Mouse (Mus musculus) forebrain, embryonic 11.5 days (tissue): ENCODE data around the gene March1. TPM values are rescaled to one million over a fixed set of nuclear protein-coding genes. Genes with fewer than 3 reads are reported as not detected.

ENCODE experiments used
- ATAC-seq: fragments of 200-750 bp; cut with Nextera tagmentation; replicated peaks from 2 replicates; pipeline ENCODE4 v1.8.0; 2017; ENCODE audit warnings: moderate TSS enrichment; ENCODE audit not compliant: low FRiP score
- DNase-seq: peaks from one replicate; pipeline ENCODE4 v3.0.0-alpha.2; 2017; ENCODE audit warnings: low spot score
- H3K27ac ChIP-seq: fragments of 300-500 bp; sonication (generic); 2 replicates; pipeline ENCODE4 v1.5.1; 2014; ENCODE audit warnings: low read depth, low read length
- H3K27me3 ChIP-seq: fragments of 300-500 bp; sonication (generic); 2 replicates; pipeline ENCODE4 v1.6.1; 2014; ENCODE audit warnings: mild to moderate bottlenecking, low read length, mixed read lengths; ENCODE audit not compliant: control insufficient read depth, insufficient read depth
- H3K36me3 ChIP-seq: fragments of 300-500 bp; sonication (generic); 2 replicates; pipeline ENCODE4 v1.6.1; 2014; ENCODE audit warnings: mild to moderate bottlenecking, low read length, moderate library complexity, mixed read lengths; ENCODE audit not compliant: control insufficient read depth, insufficient read depth
- H3K4me1 ChIP-seq: fragments of 300-500 bp; sonication (generic); replicated peaks from 2 replicates; pipeline ENCODE4 v1.6.1; 2014; ENCODE audit warnings: low read length, mixed read lengths; ENCODE audit not compliant: control insufficient read depth, insufficient read depth
- H3K4me2 ChIP-seq: fragments of 300-500 bp; sonication (generic); 2 replicates; pipeline ENCODE4 v1.6.1; 2014; ENCODE audit warnings: low read depth, mild to moderate bottlenecking, low read length, moderate library complexity, mixed read lengths; ENCODE audit not compliant: severe bottlenecking
- H3K4me3 ChIP-seq: fragments of 300-500 bp; sonication (generic); 2 replicates; pipeline ENCODE4 v1.5.1; 2014; ENCODE audit warnings: low read depth, low read length
- H3K9ac ChIP-seq: fragments of 300-500 bp; sonication (generic); 2 replicates; pipeline ENCODE4 v1.6.1; 2014; ENCODE audit warnings: low read length
- H3K9me3 ChIP-seq: fragments of 300-500 bp; sonication (generic); 2 replicates; pipeline ENCODE4 v1.6.1; 2016; ENCODE audit warnings: low read length, mixed read lengths; ENCODE audit not compliant: control insufficient read depth
- WGBS: fragments of 180-500 bp; shearing (Covaris S2); extraction: QIAGEN DNeasy Blood & Tissue Kit; methylation state at CpG from one replicate; pipeline ENCODE4 v1.1.7; 2014; 5-methylcytosine and 5-hydroxymethylcytosine counted together
- polyA plus RNA-seq: library from polyadenylated mRNA; unstranded; fragments of >200 nt; fragmentation: Nextera tagmentation; extraction: Ambion mirVana; gene quantifications from 2 replicates; pipeline ENCODE4 v1.2.1, GENCODE M21; 2014

March1 gene
- polyA plus RNA-seq, 1 experiment from 2014 or later = 2.8 TPM

- no peak overlapping the region for H3K27ac ChIP-seq
- DNase-seq = no peak
- no peaks in the 10 kb centered on the region for H3K27me3 ChIP-seq
- no peaks in the 10 kb centered on the region for H3K9me3 ChIP-seq
- no peaks in the 10 kb centered on the region for H3K4me1 ChIP-seq
- no peak overlapping the region for H3K4me3 ChIP-seq
- H3K9ac ChIP-seq = no peak overlapping the region
- WGBS = 88% methylated on average over 1 of the region's 1 CpGs
- no peak overlapping the region for H3K4me2 ChIP-seq
- no peak for ATAC-seq
- no peaks in the 10 kb centered on the region for H3K36me3 ChIP-seq
These were observed 819.1 kb downstream of the March1 start for GRCm38 (mm10) chr8:66436804-66437203.

- WGBS = 84% methylated on average over 3 of the region's 3 CpGs
- no peaks in the 10 kb centered on the region for H3K36me3 ChIP-seq
- ATAC-seq (no peak), DNase-seq (no peak)
- no peaks in the 10 kb centered on the region for H3K27me3 ChIP-seq
- no peak overlapping the region for H3K9ac ChIP-seq
- no peak overlapping the region for H3K4me3 ChIP-seq
- H3K4me1 ChIP-seq = no peaks in the 10 kb centered on the region
- no peak overlapping the region for H3K4me2 ChIP-seq
- no peaks in the 10 kb centered on the region for H3K9me3 ChIP-seq
- no peak overlapping the region for H3K27ac ChIP-seq
These were observed 820.2 kb downstream of the March1 start for GRCm38 (mm10) chr8:66437929-66438328.

GRCm38 (mm10) chr8:66438468-66438867 is 820.8 kb downstream of the March1 start:
- 91% methylated on average over 4 of the region's 4 CpGs for WGBS
- Histone ChIP-seq H3K9me3 (no peaks in the 10 kb centered on the region), H3K27ac (no peak overlapping the region), H3K4me1 (no peaks in the 10 kb centered on the region), H3K36me3 (no peaks in the 10 kb centered on the region), H3K27me3 (no peaks in the 10 kb centered on the region), H3K4me2 (no peak overlapping the region), H3K9ac (no peak overlapping the region), H3K4me3 (no peak overlapping the region)
- DNase-seq (no peak), ATAC-seq (no peak)

- 26% methylated on average over 1 of the region's 1 CpGs for WGBS
- Histone ChIP-seq H3K9me3 (no peaks in the 10 kb centered on the region), H3K27me3 (no peaks in the 10 kb centered on the region), H3K4me2 (no peak overlapping the region), H3K27ac (no peak overlapping the region), H3K9ac (no peak overlapping the region), H3K36me3 (no peaks in the 10 kb centered on the region), H3K4me1 (no peaks in the 10 kb centered on the region), H3K4me3 (no peak overlapping the region)
- ATAC-seq (peak; percentile 61; the same call in 1 of the 2 replicates), DNase-seq (no peak)
These were observed 823.4 kb downstream of the March1 start for GRCm38 (mm10) chr8:66441123-66441522.

GRCm38 (mm10) chr8:66442778-66443177 is 825.1 kb downstream of the March1 start:
- H3K36me3 ChIP-seq = no peaks in the 10 kb centered on the region
- DNase-seq (no peak), ATAC-seq (no peak)
- H3K27ac ChIP-seq = no peak overlapping the region
- H3K27me3 ChIP-seq = no peaks in the 10 kb centered on the region
- H3K4me1 ChIP-seq = no peaks in the 10 kb centered on the region
- no peak overlapping the region for H3K9ac ChIP-seq
- WGBS = 13% methylated on average over 1 of the region's 1 CpGs
- H3K9me3 ChIP-seq = no peaks in the 10 kb centered on the region
- no peak overlapping the region for H3K4me3 ChIP-seq
- no peak overlapping the region for H3K4me2 ChIP-seq

- ATAC-seq = no peak
- no peaks in the 10 kb centered on the region for H3K9me3 ChIP-seq
- no peak overlapping the region for H3K27ac ChIP-seq
- no peaks in the 10 kb centered on the region for H3K27me3 ChIP-seq
- WGBS = 88% methylated on average over 5 of the region's 5 CpGs
- H3K36me3 ChIP-seq = no peaks in the 10 kb centered on the region
- no peak overlapping the region for H3K4me2 ChIP-seq
- no peak for DNase-seq
- H3K4me1 ChIP-seq = no peaks in the 10 kb centered on the region
- H3K4me3 ChIP-seq = no peak overlapping the region
- H3K9ac ChIP-seq = no peak overlapping the region
These were observed 826.4 kb downstream of the March1 start for GRCm38 (mm10) chr8:66444141-66444540.

- Histone ChIP-seq H3K9ac (no peak overlapping the region), H3K36me3 (no peaks in the 10 kb centered on the region), H3K27ac (no peak overlapping the region), H3K4me3 (no peak overlapping the region), H3K27me3 (no peaks in the 10 kb centered on the region), H3K4me2 (no peak overlapping the region), H3K9me3 (no peaks in the 10 kb centered on the region), H3K4me1 (no peaks in the 10 kb centered on the region)
- no peak for DNase-seq
- 83% methylated on average over 3 of the region's 3 CpGs for WGBS
- no peak for ATAC-seq
These were observed 827.7 kb downstream of the March1 start for GRCm38 (mm10) chr8:66445351-66445750.

GRCm38 (mm10) chr8:66450691-66451090 is 833.0 kb downstream of the March1 start:
- no peak overlapping the region for H3K27ac ChIP-seq
- H3K4me3 ChIP-seq = no peak overlapping the region
- no peaks in the 10 kb centered on the region for H3K36me3 ChIP-seq
- ATAC-seq (no peak), DNase-seq (no peak)
- no peaks in the 10 kb centered on the region for H3K4me1 ChIP-seq
- H3K9me3 ChIP-seq = no peaks in the 10 kb centered on the region
- no peak overlapping the region for H3K4me2 ChIP-seq
- H3K27me3 ChIP-seq = no peaks in the 10 kb centered on the region
- WGBS = 34% methylated on average over 5 of the region's 5 CpGs
- H3K9ac ChIP-seq = no peak overlapping the region

GRCm38 (mm10) chr8:66457057-66457456 is 839.4 kb downstream of the March1 start:
- no peaks in the 10 kb centered on the region for H3K27me3 ChIP-seq
- H3K4me3 ChIP-seq = no peak overlapping the region
- DNase-seq (no peak), ATAC-seq (no peak)
- H3K4me2 ChIP-seq = no peak overlapping the region
- no peaks in the 10 kb centered on the region for H3K9me3 ChIP-seq
- H3K27ac ChIP-seq = no peak overlapping the region
- no peaks in the 10 kb centered on the region for H3K4me1 ChIP-seq
- H3K9ac ChIP-seq = no peak overlapping the region
- no peaks in the 10 kb centered on the region for H3K36me3 ChIP-seq
